Mouse (Mus musculus) hematopoietic stem cell, adult 5-6 weeks (primary cell): ENCODE measurements around the gene Cemip. TPM values are rescaled to one million over a fixed set of nuclear protein-coding genes. Genes with fewer than 3 reads are reported as not detected.

Experiments used
- ATAC-seq, 2 experiments: fragments of 125-278 bp in 1 of 2; replicated peaks in 1 of 2; 2 replicates each; pipeline ENCODE4 v1.8.0; 2016 to 2017; ENCODE audit warnings: inconsistent platforms in 2 of 2, mild to moderate bottlenecking in 2 of 2, moderate number of reproducible peaks in 2 of 2, low read depth in 1 of 2, moderate TSS enrichment in 1 of 2; ENCODE audit not compliant: low FRiP score in 2 of 2, poor library complexity in 2 of 2, severe bottlenecking in 2 of 2, insufficient read depth in 1 of 2, low TSS enrichment in 1 of 2
- total RNA-seq: library from RNA; stranded (forward); fragments of 172-1452, 232-1000 nt; gene quantifications from 2 replicates; pipeline ENCODE4 v1.2.3, GENCODE M21; 2017

Gene Cemip
- total RNA-seq, 1 experiment from 2014 or later, result not detected

- ATAC-seq, result no peak
These were observed 40.8 kb downstream of the Cemip start for GRCm38 (mm10) chr7:84045546-84045945.

- no peak for ATAC-seq
These were observed 41.6 kb downstream of the Cemip start for GRCm38 (mm10) chr7:84044581-84045290.

GRCm38 (mm10) chr7:84042726-84043125, 43.6 kb downstream of the Cemip start:
- ATAC-seq, result no peak

GRCm38 (mm10) chr7:84039856-84040522, 46.3 kb downstream of the Cemip start:
- no peak for ATAC-seq

GRCm38 (mm10) chr7:84038642-84039041, 47.7 kb downstream of the Cemip start:
- ATAC-seq, result no peak

GRCm38 (mm10) chr7:84032831-84033230, 53.5 kb downstream of the Cemip start:
- ATAC-seq, result no peak

GRCm38 (mm10) chr7:84029120-84029771, 57.1 kb downstream of the Cemip start:
- ATAC-seq, result no peak

- no peak for ATAC-seq
These were observed 57.9 kb downstream of the Cemip start for GRCm38 (mm10) chr7:84028368-84028767.

- ATAC-seq, result no peak
These were observed 59.2 kb downstream of the Cemip start for GRCm38 (mm10) chr7:84026950-84027585.

GRCm38 (mm10) chr7:84026090-84026489, 60.2 kb downstream of the Cemip start:
- no peak for ATAC-seq

GRCm38 (mm10) chr7:84023466-84023865, 62.8 kb downstream of the Cemip start:
- no peak for ATAC-seq

GRCm38 (mm10) chr7:84022462-84022861, 63.8 kb downstream of the Cemip start:
- no peak for ATAC-seq

GRCm38 (mm10) chr7:84019381-84019780, 66.9 kb downstream of the Cemip start:
- no peak for ATAC-seq

GRCm38 (mm10) chr7:84018291-84019266, 67.7 kb downstream of the Cemip start:
- ATAC-seq, result no peak

GRCm38 (mm10) chr7:84015050-84015449, 71.3 kb downstream of the Cemip start:
- no peak for ATAC-seq

- ATAC-seq, result no peak
These were observed 72.6 kb downstream of the Cemip start for GRCm38 (mm10) chr7:84013656-84014055.

- no peak for ATAC-seq
These were observed 81.9 kb downstream of the Cemip start for GRCm38 (mm10) chr7:84004357-84004756.
